Mouse (Mus musculus) liver (tissue): ENCODE results near the gene Hdgfl2.
A peak's percentile ranks its signal among the peaks of the same experiment; 100 is the strongest.

Experiments used
- DNase-seq: peaks from one replicate; pipeline ENCODE4 v3.0.0-alpha.2; 2020; ENCODE audit warnings: mixed read lengths

Gene Hdgfl2

DNA sequence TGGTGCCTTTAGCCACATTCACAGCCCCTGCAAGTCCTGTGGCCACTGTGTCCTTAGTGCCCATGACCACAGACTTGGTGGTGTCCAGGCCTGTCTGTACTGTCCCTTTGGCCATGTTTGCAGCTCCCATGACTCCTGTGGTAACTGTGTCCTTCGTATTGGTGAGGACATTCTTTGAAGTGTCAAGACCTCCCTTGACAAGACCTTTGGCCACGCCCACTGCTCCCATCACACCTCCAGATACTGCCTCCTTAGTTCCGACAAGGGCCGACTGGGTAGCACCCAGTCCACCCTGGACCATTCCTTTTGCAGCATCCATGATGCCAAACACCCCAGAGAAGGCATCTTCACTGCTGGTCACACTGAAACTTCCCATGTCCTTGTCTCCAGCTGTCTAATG, 27.5 kb downstream of the Hdgfl2 start:
- no peak for DNase-seq

DNA sequence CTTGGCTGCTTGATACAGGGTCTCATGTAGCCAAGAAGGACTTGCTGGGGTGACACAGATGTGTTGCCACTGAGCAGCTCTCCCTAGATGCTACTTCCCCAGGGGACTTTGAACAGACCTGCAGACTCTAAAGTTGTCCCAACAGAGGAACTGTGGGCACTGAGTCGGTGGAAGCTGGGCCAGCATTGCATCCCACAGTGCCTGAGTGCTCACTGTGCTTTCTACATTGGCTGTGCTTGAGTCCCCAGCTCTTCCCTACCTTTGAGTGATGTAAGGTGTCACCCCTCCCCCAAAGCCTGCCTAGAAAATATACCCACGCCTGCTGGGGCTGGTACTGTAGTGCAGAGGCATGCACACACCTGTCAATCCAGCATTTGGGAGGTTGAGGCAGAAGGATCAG, 28.3 kb downstream of the Hdgfl2 start:
- DNase-seq = no peak

DNA sequence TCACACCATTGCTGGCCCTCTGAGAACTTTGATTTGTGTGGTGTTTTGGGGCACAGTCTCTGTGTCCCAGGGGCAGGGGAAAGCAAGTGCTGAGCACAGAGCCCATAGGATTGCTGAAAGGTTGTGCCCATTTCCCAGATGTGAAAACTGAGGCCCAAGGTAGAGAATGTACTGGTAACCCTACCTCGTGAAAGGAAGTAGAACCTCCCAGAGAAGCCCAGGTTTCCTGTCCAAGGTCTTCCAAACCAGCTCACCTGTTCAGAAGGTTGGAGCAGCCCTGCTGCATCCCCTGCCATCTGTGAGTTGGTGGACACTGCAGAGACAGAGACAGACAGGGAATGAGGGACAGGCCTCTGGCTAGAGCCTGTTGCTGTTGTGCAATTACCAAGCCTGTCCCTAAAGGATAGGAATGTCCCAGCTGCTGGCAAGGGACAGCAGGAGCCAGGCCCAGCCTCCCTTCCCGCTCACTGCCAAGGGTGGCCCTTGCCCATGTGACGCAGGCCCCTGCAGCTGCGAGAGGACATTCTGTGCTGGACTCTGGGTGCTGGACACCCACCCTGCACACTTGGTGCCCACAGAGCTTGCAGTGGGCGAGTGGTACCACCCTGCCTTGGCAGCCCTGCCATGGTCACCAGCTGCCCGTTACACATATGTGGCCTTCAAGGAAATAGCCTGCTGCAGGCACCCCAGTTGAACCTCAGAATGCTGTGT, 29.1 kb downstream of the Hdgfl2 start:
- no peak for DNase-seq

DNA sequence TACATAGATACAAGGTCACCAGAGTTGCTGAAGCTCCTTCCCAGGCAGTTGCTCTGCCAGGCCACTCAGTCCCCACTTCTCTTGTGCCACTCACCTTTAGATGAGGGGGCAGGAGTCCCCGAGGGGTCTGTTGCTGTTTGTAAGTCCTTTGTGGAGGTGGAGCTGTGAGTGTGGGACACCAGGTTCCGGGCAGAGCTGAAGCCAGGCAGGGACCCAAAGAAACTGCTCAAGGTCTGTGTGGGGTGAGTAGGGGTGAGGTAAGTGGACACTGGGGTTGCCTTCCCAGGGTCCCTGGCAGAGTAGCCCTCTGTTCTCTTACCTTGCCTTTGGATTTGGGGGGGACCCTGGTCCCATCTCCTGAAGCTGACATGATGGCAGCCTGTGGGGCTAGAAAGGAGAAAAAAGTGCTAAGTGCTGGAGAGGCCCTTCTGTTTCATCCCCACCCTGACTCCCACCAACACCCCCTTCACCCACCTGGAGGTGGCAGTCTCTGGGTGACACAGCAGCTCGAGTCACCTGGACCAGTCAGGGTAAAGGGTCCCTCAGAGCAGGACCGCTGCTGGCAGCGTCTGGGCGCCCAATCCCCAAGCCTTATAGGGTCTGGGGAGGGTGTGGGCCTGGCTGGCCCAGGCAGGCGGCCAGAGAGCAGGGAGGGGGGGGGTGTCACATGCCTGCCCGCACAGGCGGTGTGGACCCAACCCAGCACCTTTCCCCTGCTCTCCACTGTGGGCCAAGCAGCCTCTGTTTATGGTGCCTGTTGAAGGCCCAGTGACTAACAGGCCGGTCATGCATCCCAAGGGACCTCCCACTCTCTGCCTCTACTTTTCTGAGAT, 30.0 kb downstream of the Hdgfl2 start, which contains the start of gene Plin4:
Plin4 (minus strand) TSS at position 585 of the 833 bp plus-strand sequence.
- DNase-seq = no peak

DNA sequence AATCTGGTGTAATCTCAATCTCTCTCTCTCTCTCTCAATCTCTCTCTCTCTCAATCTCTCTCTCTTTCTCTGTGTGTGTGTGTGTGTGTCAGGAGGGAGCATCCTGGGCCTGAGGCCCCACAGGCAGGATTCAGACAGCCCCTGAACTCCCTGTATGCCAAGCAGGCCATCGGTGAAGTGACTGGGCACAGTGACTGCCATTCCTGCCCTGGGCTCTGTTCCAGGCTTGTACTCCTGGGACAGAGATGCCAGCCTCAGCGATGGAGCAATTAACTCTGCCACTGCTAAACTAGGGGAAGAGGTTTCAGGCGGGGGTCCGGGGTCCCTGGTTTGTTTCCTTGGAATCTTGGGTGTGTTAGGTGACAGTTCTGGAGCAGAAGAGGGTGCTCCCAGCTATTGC, 31.1 kb downstream of the Hdgfl2 start:
- no peak for DNase-seq

DNA sequence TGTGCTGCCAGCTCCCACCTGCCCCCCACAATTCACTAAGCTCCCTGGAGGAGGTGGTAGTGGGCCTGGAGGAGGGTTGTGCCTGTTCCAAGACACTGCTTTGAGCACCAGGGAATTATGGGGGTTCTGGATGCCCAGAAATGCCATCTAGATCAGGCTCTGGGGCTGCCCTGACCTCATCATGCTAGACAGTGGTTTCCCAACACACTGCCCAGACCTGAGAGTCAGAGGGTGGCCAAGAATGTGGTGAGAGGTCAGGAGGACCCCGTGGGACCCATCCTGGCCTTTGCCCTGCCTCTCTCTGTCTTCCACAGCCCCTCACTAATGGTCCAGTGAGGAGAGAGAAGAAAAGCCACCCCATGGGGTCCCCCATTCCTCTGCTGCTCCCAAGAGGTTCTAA, 31.6 kb downstream of the Hdgfl2 start:
- DNase-seq = no peak

DNA sequence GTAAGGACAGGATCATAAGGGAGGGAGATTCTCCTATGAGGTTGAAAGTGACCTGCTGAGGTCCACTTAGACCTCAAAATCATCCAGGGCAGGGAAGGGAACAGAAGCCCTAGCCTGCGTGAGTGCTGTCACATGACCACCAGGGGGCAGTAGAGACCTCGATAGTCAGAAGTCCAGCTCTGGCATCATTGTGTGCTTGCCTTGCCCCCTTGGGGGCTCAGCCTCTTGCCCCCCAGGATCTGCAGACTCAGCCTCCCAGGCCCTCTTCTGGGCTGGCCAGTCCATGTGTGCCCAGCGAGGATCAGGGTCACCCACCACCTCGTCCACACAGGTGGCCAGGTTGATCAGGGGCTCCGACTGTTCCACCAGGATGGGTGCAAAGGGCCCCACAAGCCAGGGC, 32.4 kb downstream of the Hdgfl2 start:
- DNase-seq = peak; percentile 75

DNA sequence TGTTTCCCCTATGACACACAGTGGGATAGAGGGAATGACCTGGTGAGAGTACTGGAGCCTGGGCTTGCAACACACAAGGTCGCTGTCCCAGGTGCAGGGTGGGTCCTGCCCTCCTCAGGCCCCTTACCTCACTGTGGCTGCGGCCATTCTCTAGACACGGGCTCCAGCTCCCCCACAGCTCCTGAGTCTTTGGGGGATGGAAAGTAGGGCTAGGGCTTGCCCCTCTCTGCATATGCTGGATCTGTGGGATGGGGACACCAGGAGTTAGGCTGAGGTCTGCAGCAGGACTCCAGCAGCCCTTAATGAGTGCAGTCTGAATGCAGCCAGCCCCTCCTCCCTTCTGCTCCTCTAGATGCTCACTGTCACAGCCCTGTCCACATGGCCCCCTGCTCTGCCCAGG, 33.3 kb downstream of the Hdgfl2 start:
- DNase-seq = no peak

DNA sequence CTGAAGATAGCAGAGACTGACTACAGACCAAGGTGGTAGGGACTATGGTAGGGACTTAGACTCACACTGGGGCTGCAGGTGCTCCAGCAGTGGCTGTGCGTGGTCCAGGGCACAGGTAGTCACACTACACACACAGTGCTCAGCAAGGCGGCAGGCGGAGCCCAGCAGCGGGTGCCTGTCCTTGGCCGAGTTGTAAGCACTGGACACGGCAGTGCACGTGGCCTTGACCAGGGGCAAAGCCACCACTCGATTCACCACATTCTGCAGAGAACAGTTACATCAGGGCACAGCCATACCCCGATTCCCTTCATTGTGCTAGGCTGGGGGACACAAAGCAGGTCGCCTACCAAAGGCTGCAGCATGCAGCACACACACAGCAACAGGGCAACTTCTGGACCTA, 36.8 kb downstream of the Hdgfl2 start:
- no peak for DNase-seq

DNA sequence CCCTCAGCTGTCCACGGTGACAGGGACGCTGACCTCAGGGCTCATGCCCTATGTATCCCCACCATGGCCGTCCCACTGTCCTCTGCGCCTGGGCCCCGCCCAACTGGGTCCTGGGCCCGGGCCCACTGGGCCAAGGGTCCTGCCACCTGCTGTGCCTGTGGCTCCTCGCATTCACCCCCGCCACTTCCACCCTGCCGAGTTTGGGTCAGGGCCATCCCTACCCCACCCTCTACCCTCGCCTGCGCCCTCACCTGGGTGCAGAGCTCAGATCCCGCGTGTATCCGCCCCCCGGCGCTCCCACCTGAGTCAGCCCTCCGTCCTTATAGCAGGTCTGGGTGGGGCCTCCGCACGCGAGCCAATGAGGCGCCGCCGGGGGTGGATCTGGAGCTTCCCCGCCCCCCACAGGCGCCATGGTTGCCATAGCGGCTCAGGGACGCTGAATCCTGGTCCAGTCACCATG, 37.8 kb downstream of the Hdgfl2 start, which contains the start of gene Plin5:
Plin5 (minus strand) TSS at position 346 of the 460 bp plus-strand sequence.
- DNase-seq = peak; percentile 67

DNA sequence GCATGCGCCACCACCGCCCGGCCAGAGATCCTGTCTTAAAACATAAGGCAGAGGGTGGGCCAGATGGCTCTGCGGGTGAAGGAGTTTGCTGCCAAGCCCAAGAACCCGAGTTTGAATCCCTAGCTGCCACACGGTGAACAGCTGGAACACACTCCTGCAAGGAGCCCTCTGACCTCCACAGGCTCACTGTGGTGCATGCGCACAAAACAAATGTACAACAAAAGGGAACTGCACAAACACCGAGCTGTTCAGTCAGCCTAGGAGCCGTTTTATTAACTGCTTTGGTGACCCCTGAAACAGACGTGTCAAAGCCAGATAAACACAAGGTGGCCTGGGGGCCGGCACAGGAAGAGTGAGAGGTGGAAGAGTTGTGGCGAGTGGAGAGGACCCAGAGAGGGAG, 40.0 kb downstream of the Hdgfl2 start:
- DNase-seq = no peak

DNA sequence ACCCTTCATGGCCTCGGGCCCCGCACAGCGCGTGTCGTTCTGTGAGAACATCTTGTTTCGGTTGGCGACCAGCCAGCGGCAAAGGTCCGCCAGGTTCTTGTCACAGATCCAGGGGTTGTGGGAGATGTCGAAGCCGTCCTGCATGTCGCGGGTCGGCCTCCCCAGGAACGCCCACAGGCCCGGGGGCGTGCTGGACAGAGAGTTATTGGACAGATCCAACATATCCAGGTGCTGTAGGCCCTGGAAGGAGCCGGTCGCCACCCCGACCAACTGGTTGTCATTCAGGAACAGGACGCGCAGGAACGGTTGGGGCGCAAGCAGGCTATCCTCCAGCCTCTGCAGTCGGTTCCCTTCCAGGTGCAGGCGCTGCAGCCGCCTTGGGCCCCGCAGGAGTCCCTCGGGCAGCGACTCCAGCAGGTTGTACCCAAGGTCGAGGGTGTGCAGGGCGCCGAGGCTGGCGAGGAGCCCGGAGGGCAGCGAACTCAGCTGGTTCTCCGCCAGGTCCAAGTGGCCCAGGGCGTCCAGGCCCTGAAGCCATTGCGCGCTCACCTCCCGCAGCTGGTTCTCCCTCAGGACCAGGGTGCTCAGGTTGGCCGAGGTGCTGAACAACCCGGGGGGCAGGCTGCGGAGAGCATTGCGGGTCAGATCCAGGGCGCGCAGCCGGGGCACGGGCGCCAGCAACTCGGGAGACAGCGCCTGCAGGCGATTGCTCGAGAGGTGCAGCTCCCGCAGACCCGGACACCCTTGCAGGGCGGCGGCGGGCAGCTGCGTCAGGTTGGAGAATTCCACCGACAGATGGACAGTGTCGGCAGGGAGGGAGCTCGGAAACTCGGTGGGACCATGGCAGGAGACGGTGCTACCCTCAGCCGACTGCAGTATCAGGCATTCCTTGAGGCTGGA, 40.8 kb downstream of the Hdgfl2 start:
- no peak for DNase-seq

DNA sequence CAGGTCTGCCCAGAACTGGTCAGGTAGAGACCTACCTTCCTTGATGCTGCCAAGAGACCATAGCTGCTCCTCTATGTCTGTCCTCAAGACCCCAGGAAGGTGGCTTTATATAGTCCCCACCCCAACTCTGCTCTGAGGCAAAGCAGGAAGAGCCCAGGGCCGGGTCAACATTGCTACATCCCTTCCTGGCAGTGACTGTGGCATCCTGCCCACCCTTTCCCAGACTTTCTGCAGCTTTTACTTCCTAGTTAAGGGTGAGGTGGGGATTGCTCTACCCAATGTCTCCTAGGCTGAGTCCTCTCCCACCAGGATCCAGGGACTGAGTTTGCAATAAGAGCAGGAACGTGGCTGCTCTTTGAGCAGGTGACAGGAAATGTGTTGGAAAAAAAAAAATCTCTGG, 42.4 kb downstream of the Hdgfl2 start, which contains the start of gene Lrg1:
Lrg1 (minus strand) TSS at position 176 of the 400 bp plus-strand sequence.
- DNase-seq = no peak

DNA sequence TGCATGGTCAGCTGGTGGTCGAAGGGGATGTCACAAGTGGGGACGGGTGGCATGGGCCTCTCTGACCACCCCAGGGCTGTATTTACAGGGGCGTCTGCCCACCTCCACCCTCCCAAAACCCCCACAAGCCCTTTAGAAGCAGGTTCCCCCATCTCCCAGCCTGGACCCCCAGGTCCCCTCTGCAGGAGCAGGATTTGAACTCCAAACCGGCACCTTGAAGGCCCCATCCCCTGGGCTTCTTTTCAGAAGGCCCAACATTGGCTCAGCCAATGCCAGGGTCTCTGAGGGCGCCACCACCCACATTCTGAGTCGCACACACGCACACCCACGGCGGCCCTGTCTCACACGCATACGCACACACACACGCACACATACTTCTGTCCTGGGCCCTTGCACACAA, 43.7 kb downstream of the Hdgfl2 start:
- DNase-seq = no peak

DNA sequence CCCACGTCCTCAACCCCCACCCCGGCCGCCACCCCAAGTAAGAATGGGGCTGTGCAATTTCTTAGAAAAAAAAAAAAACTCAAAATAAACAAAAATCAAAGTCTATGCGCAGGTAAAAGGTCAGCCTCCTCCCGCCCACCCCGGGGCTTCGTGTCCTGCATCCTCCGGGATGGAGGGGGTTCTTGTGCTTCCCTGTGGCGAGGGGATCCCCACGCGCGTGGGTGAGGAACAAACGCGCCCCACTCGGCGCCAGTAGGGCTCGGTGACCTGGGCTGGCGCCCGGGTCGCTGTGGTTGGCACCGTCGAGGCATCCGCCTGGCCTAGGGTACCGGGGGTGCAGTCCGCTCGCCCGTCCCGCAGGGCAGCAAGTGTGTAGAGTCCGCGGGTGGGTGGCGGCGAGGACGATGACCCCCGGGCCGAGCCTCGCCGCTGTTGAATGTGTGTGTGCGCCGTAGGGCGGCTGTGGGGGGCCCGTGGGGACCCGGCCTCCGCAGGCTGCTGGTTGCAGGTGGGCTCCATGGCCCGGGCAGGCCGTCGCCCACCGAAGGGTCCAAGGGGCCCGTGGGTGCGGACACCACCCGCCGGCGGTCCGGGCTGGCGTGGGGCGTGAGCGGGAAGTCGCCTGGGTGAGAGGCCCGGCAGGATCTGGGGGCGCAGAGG, 44.4 kb downstream of the Hdgfl2 start:
- DNase-seq = no peak

DNA sequence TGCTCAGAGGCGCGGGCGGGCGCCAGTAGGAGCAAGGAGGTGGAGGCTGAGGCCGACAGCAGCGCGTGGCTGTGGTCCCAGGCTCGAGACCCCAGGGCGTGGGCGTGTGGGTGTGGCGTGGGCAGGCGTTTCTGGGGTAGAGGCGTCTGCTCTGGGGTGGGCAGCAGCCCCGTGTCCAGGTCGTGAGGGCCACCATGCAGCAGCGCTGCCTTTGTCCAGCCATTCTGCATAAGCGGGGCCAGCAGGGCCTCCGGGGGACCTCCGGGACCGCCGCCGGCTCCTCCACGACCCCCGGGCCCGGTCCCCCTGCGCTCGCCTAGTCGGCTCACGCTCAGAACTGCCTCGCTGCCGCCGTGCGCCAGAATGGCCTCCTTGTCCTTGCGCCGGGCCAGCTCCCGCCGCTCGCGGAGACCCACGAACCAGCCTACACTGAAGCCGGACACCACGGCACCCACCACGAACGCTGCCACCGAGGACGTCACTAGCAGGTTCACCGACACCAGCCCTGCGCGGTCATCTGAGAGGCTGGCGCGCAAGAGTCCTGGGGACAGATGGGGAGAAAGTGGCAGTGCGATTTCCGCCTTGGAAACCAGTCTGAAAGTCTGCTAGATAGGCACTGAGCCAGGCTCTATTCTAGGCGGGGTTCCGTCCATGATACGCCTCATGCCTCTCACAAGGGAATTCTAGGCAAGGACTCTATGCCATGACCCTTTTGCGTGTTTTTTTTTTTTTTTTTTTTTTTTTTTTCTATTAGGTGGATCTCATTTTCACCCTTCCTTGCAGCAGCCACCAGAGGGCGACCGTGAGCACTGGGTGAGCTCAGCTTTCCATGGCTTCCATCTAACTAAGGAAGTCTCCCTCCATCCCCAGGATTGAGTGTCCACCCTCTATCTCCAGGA, 45.2 kb downstream of the Hdgfl2 start:
- peak; percentile 67 for DNase-seq

DNA sequence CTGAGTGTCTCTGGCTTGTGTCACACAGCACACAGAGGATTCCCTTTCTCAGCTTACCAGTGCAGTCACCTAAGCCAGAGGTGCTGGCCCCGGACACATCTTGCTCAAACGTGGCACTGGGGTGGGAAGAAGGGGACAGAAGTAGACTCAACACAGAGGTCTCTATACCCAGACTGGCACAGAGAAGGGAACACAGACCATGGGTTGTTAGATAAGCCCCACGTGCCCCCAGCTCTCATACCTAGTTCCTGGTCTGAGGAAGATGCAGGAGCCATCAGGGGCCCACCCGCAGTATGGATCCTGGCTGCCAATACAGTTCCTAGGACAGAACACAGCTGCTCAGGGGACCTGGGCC, 45.8 kb downstream of the Hdgfl2 start:
- DNase-seq = no peak

DNA sequence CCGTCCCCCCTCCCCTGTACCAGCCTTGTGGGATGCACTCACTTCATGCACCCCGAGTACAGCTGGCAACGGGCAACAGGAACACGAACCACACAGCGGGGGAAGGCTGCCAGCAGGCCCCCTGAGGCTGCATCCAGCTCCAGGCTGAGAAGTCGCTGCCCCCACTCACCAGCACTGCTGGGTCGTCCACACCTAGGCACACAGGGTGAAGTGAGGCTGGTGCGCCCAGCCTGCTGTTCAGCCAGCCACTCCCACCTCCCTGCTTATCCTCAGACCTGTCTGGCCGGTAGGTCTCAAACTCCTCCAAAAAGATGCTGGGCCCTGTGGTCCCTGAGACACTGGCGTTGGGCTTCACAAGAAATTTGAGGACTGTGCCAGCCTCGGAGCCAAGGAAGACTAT, 46.7 kb downstream of the Hdgfl2 start:
- DNase-seq = no peak

DNA sequence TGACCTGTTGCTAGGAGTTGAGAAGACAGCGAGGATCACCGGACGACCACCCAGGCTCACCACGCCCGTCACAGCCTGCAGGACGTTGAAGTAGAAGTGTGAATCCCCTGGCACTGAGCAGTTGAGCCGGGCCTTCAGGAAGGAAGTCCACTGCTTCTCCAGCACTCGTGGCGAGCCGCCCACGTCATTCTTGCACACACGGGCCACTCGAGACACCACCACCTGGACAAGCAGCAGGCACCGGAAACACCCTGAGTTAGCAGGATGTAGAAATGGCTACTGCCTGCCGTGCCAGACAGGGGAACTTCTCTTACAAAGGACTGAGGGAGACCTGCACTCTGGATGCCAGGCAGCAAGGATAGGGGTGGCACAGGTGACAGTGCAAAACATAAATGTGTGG, 48.8 kb downstream of the Hdgfl2 start:
- DNase-seq = no peak

DNA sequence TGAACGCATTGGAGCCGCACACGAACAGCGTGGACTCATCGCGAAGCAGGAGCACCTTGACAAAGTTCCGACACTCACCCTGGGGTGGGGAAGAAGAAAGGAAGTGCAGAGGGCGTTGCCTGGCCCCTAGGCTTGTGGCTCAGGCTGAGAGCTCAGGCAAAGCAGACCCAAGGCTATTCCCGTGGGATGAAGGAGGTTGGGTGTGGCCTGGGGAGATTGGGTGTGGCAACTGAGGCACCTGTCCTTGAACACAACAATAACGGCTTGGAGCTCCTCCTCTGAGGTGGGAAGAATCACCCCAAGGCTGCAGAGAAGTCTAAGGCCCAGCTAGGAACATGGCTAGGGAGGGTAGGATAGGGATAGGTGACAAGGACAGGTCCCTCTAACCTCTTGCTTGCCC, 51.7 kb downstream of the Hdgfl2 start:
- DNase-seq = no peak

DNA sequence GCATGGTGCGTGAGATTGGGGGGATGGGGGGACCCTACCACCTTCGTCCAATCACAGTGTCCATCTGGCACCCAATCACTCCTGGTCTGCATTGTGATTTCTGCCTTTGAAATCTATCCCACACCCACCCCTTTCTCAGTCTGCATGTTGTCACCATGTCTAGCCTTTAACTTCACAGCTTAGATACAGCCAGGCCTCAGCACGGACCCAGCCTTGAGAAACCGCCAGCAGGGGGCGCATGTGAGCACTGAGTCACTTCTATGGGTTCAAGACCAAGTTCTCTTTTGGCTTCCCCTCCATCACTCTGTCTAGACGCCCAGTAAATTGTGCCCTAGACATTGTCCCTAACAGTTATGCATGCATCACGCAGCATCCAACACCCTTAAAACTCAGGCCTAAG, 52.4 kb downstream of the Hdgfl2 start:
- peak; percentile 76 for DNase-seq
